Mouse (Mus musculus): ENCODE results near the gene Plac9b. TPM values are rescaled to one million over a fixed set of nuclear protein-coding genes. Genes with fewer than 3 reads are reported as not detected.
"Not testable (repeated sequence)": the region's sequence is repeated elsewhere in the genome, so short reads cannot be mapped to it uniquely, and the experiment has no call there.

The Plac9b gene
- polyA plus RNA-seq (2015; fragmentation: Nextera tagmentation; extraction: Ambion mirVana), result 53.2 and 61.1 TPM in 2 replicates

GRCm38 (mm10) chr14:26182380-26182779 is at the start of gene Plac9b:
Gene Plac9b (minus strand): TSS chr14:26182480.
- not testable (repeated sequence) for H3K9ac ChIP-seq (ENCODE audit: low read length); H3K9me3 ChIP-seq (replicated peaks; ENCODE audit: control insufficient read depth, low read length); H3K27ac ChIP-seq (ENCODE audit: low read length); ATAC-seq (ENCODE audit: insufficient read depth, low FRiP score); H3K4me3 ChIP-seq (replicated peaks; ENCODE audit: low read length); H3K36me3 ChIP-seq (ENCODE audit: control insufficient read depth, insufficient read depth, low read length); H3K4me2 ChIP-seq (ENCODE audit: low read depth, low read length); H3K4me1 ChIP-seq (ENCODE audit: control insufficient read depth, insufficient read depth, low read length); H3K27me3 ChIP-seq (ENCODE audit: control insufficient read depth, insufficient read depth, low read length)
- WGBS, result no CpG with 5 or more reads among the region's 10 CpGs

GRCm38 (mm10) chr14:26216233-26217000 is 34.1 kb upstream of the Plac9b start:
- H3K9ac ChIP-seq (ENCODE audit: low read length); H3K4me2 ChIP-seq (ENCODE audit: low read depth, low read length); H3K27ac ChIP-seq (ENCODE audit: low read length); H3K36me3 ChIP-seq (ENCODE audit: control insufficient read depth, insufficient read depth, low read length); H3K27me3 ChIP-seq (ENCODE audit: control insufficient read depth, insufficient read depth, low read length); H3K4me1 ChIP-seq (ENCODE audit: control insufficient read depth, insufficient read depth, low read length); H3K4me3 ChIP-seq (replicated peaks; ENCODE audit: low read length); H3K9me3 ChIP-seq (replicated peaks; ENCODE audit: control insufficient read depth, low read length): not testable (repeated sequence)
- 0 out of 2 replicates have a peak, but pooled peaks have one; percentile 64 for ATAC-seq (ENCODE audit: insufficient read depth, low FRiP score)
- no CpG with 5 or more reads among the region's 5 CpGs for WGBS

GRCm38 (mm10) chr14:26206926-26207247 is 24.6 kb upstream of the Plac9b start, which contains the start of gene Tmem254b:
Gene Tmem254b (minus strand): TSS chr14:26207041.
- not testable (repeated sequence) for H3K4me2 ChIP-seq (ENCODE audit: low read depth, low read length); H3K9me3 ChIP-seq (replicated peaks; ENCODE audit: control insufficient read depth, low read length); H3K27me3 ChIP-seq (ENCODE audit: control insufficient read depth, insufficient read depth, low read length); H3K4me3 ChIP-seq (replicated peaks; ENCODE audit: low read length); H3K9ac ChIP-seq (ENCODE audit: low read length); H3K36me3 ChIP-seq (ENCODE audit: control insufficient read depth, insufficient read depth, low read length); H3K27ac ChIP-seq (ENCODE audit: low read length); H3K4me1 ChIP-seq (ENCODE audit: control insufficient read depth, insufficient read depth, low read length)
- no CpG with 5 or more reads among the region's 10 CpGs for WGBS
- ATAC-seq (ENCODE audit: insufficient read depth, low FRiP score), result peak; percentile 87

- ATAC-seq (ENCODE audit: insufficient read depth, low FRiP score), result peak; percentile 90
- WGBS, result no CpG with 5 or more reads among the region's 44 CpGs
- H3K27me3 ChIP-seq (ENCODE audit: control insufficient read depth, insufficient read depth, low read length), result not testable (repeated sequence)
Measured at GRCm38 (mm10) chr14:26206197-26206925, 24.1 kb upstream of the Plac9b start.

GRCm38 (mm10) chr14:26197851-26198250 is 15.6 kb upstream of the Plac9b start:
- not testable (repeated sequence) for H3K27ac ChIP-seq (ENCODE audit: low read length); H3K36me3 ChIP-seq (ENCODE audit: control insufficient read depth, insufficient read depth, low read length); H3K4me1 ChIP-seq (ENCODE audit: control insufficient read depth, insufficient read depth, low read length); H3K9me3 ChIP-seq (replicated peaks; ENCODE audit: control insufficient read depth, low read length); H3K27me3 ChIP-seq (ENCODE audit: control insufficient read depth, insufficient read depth, low read length); H3K4me3 ChIP-seq (replicated peaks; ENCODE audit: low read length); ATAC-seq (ENCODE audit: insufficient read depth, low FRiP score); H3K9ac ChIP-seq (ENCODE audit: low read length); H3K4me2 ChIP-seq (ENCODE audit: low read depth, low read length)
- WGBS, result no CpG with 5 or more reads among the region's 3 CpGs

More at GRCm38 (mm10) chr14:26206197-26206925, 24.1 kb upstream of the Plac9b start:
- not testable (repeated sequence) for H3K9ac ChIP-seq (ENCODE audit: low read length); H3K9me3 ChIP-seq (replicated peaks; ENCODE audit: control insufficient read depth, low read length); H3K4me2 ChIP-seq (ENCODE audit: low read depth, low read length); H3K4me3 ChIP-seq (replicated peaks; ENCODE audit: low read length); H3K27ac ChIP-seq (ENCODE audit: low read length); H3K4me1 ChIP-seq (ENCODE audit: control insufficient read depth, insufficient read depth, low read length); H3K36me3 ChIP-seq (ENCODE audit: control insufficient read depth, insufficient read depth, low read length)

GRCm38 (mm10) chr14:26188361-26188760 is 6.1 kb upstream of the Plac9b start:
- not testable (repeated sequence) for ATAC-seq (ENCODE audit: insufficient read depth, low FRiP score); H3K4me2 ChIP-seq (ENCODE audit: low read depth, low read length); H3K9ac ChIP-seq (ENCODE audit: low read length); H3K27ac ChIP-seq (ENCODE audit: low read length); H3K9me3 ChIP-seq (replicated peaks; ENCODE audit: control insufficient read depth, low read length); H3K27me3 ChIP-seq (ENCODE audit: control insufficient read depth, insufficient read depth, low read length); H3K4me1 ChIP-seq (ENCODE audit: control insufficient read depth, insufficient read depth, low read length); H3K36me3 ChIP-seq (ENCODE audit: control insufficient read depth, insufficient read depth, low read length); H3K4me3 ChIP-seq (replicated peaks; ENCODE audit: low read length)
- WGBS, result no CpG with 5 or more reads among the region's 8 CpGs

GRCm38 (mm10) chr14:26186638-26187037 is 4.4 kb upstream of the Plac9b start:
- no CpG with 5 or more reads among the region's 9 CpGs for WGBS
- H3K36me3 ChIP-seq (ENCODE audit: control insufficient read depth, insufficient read depth, low read length); H3K27ac ChIP-seq (ENCODE audit: low read length); H3K27me3 ChIP-seq (ENCODE audit: control insufficient read depth, insufficient read depth, low read length); H3K9ac ChIP-seq (ENCODE audit: low read length); H3K4me1 ChIP-seq (ENCODE audit: control insufficient read depth, insufficient read depth, low read length); ATAC-seq (ENCODE audit: insufficient read depth, low FRiP score); H3K4me2 ChIP-seq (ENCODE audit: low read depth, low read length); H3K4me3 ChIP-seq (replicated peaks; ENCODE audit: low read length); H3K9me3 ChIP-seq (replicated peaks; ENCODE audit: control insufficient read depth, low read length): not testable (repeated sequence)

GRCm38 (mm10) chr14:26181660-26182059 is 620 bp downstream of the Plac9b start:
- H3K9me3 ChIP-seq (replicated peaks; ENCODE audit: control insufficient read depth, low read length); H3K4me3 ChIP-seq (replicated peaks; ENCODE audit: low read length); H3K4me1 ChIP-seq (ENCODE audit: control insufficient read depth, insufficient read depth, low read length); H3K27me3 ChIP-seq (ENCODE audit: control insufficient read depth, insufficient read depth, low read length); H3K4me2 ChIP-seq (ENCODE audit: low read depth, low read length); ATAC-seq (ENCODE audit: insufficient read depth, low FRiP score); H3K27ac ChIP-seq (ENCODE audit: low read length); H3K9ac ChIP-seq (ENCODE audit: low read length); H3K36me3 ChIP-seq (ENCODE audit: control insufficient read depth, insufficient read depth, low read length): not testable (repeated sequence)
- WGBS, result no CpG with 5 or more reads among the region's 10 CpGs

- H3K27ac ChIP-seq (ENCODE audit: low read length); H3K9me3 ChIP-seq (replicated peaks; ENCODE audit: control insufficient read depth, low read length); H3K36me3 ChIP-seq (ENCODE audit: control insufficient read depth, insufficient read depth, low read length); H3K4me3 ChIP-seq (replicated peaks; ENCODE audit: low read length); H3K27me3 ChIP-seq (ENCODE audit: control insufficient read depth, insufficient read depth, low read length); H3K4me1 ChIP-seq (ENCODE audit: control insufficient read depth, insufficient read depth, low read length); H3K9ac ChIP-seq (ENCODE audit: low read length); H3K4me2 ChIP-seq (ENCODE audit: low read depth, low read length): not testable (repeated sequence)
- WGBS, result no CpG with 5 or more reads among the region's 6 CpGs
- ATAC-seq (ENCODE audit: insufficient read depth, low FRiP score), result peak; percentile 47; the same call in 1 of the 2 replicates
Measured at GRCm38 (mm10) chr14:26175028-26175427, 7.3 kb downstream of the Plac9b start.
